Mouse (Mus musculus): ENCODE data around the gene Cpn2.
A peak's percentile ranks its signal among the peaks of the same experiment; 100 is the strongest.

The Cpn2 gene

DNA sequence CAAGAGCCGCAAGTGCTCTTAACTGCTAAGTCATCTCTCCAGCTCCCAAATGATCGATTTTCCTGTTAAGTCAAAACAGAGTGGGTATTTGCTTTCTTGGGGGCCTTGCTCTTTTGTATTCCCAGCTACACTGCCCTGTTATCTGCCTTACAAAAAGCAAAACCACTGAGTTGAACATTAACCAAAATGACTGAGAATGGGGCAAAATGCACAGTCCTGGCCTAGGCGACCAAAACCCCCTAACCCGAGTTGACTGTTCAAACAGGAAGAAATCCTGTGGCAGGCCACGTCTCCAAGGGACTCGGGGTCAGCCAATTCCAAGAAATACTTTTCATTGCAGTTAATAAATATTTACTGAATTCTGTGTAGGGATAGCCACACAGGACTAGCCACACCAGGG, 28.5 kb downstream of the Cpn2 start:
- no peak for DNase-seq (ENCODE audit: low read depth, low spot score)

DNA sequence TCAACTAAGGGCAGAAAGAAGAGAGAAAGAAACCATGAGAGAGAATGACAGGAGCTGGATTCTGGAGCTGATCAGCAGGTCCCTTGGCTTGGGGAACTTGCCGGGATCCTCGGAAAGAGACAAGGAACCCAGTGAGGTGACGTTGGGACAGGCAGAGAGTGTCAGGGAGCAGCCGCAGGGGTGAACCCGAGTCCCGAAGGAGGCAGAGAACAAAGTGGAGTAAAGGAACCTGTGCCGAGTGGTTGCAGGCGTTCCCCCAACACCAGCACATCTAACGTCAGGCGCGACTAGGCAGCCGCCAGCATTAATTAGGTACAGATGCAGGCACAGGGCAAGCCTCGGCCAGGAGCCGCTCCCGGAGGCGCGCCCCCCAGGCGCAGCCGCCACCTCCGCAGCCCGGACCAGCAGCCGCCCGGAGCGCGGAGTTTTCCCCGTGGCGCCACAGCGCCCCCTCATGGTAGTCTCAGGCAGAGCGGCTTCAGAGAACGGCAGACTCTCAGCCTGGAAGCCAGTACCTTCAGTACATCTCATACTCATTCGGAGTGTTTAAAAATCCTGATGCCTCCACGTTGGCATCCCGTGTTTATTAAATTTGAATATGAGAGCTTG, 31.1 kb downstream of the Cpn2 start:
- peak; percentile 91 for DNase-seq (ENCODE audit: low read depth, low spot score)

DNA sequence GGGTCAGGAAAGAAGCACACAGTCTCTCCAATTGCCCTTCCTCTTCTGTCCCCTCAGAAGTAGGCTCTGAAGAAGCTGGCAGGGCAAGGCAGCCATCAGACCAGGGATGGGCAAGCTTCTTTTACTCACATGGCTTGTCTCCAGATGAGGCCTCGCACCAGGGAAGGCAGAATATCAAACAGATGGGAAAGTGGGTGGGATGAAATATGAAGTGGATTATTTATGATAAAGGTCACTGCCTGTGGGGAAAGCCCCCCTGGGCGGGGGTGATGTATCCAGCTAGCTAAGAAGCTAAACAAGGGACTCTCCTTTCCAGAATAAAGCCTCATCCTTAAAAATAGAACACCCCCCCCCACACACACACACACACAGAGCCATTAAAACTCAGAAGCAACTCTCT, 31.7 kb downstream of the Cpn2 start:
- peak; percentile 72 for DNase-seq (ENCODE audit: low read depth, low spot score)

DNA sequence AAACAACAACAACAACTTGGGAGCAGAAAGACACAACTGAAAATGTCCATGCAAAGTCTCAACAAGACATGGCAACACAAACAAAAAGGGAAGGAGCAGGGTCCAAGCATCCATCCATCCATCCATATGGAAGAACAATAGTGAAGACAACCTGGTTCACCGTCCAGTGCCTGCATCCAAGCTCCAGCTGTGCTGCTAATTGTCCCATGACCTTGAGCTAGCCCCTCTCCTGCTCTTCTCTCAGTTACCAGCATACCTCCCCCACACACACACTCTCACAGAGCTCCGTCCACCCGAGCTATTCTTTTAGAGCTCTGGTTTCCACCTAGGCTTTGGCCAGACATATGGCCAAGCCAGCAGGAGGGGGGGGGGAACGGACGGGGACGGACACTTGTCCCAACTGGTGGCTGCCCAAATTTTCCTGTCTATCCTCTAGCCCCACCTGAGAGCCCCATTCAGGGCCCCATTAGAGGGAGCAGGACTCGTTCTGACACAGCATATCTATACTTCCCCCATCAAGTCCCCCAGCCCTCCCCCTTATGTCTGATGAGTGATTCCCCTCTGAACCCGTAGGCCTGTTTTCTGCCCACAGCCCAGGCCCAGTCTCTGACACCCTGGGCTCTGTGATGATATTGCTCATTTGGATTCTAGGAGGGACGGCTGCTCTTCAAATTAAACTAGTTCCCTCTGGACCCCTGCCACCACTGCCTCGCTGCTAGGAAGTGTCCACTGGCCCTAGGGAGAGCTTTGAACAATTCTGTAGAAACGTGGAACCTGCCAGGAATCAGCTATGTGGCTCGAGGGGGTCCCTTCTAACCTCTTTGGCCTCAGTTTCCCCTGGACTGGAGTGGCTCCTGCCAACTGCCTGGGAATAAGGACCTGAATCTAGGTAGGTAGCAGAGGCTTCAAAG, 32.4 kb downstream of the Cpn2 start:
- DNase-seq (ENCODE audit: low read depth, low spot score), result no peak

DNA sequence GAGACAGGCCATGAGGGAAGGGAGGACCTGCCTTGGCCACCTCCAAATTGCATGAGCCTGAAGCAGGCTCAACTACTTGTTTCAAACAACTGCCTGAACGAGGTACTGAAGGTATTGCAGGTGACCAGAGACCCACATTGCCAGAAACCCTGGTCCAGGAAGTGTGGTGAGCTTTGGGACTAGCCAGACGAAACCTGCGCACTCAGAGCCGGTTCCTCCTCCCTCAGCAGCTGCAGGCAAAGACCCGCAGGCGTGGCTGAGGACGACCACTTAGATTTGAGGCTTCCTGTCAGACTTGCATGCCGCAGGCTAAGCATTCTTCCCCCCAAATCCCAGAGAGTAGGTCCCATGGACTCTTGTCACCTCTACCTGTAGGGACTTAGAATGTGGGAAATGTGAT, 33.2 kb downstream of the Cpn2 start:
- DNase-seq (ENCODE audit: low read depth, low spot score), result no peak

DNA sequence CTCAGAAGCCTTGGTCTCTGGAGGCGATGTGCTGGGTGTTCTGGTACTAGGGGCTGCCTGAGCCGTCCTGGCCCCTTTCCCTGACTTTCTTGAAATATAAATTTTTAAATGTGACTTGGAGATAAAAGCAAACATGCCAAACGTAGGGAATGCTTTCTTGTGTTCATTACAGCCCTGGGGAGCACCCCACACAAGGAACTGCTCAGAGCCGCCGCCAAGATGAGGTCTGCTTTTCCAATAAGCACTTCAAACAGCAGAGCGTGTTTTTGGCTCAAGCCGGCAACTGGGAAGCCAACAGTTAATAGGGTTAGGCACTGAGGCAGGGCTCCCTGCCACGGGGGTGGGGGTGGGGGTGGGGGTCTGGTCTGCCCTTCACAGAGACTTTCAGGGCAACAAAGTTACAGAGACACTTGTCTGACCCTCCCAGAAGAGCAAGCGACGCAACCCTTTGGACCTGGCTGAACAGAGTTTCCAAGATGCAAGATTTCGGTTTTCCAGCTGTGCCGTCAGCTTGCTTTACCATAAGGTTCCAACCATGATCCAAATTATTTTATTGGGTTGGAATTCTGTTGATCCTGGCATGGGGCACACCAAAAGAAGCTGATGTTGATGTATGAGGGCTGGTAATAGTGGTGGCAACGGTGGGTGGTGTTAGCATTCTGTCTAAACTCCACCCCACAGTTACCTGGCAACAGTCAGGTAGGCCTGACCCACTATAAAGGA, 35.3 kb downstream of the Cpn2 start:
- DNase-seq (ENCODE audit: low read depth, low spot score), result no peak

DNA sequence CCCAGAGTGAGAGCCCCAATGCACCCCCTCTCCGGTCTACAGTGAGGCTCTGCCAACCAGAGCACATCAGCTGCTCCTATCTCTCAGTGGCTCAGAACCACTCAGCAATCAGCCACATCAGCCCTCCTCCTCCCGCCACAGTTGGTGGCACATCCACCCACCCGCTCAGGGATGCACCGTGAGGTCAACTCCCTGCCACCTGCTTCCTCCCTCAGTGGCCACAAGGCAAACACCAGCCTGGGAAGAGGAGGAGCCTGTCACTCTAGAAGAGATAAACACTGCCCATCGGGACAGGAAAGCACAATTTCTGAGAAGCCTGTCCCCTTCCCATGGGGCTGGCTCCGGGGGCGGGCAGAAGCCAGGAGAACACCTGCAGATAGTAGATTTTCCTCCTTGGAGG, 39.9 kb downstream of the Cpn2 start:
- no peak for DNase-seq (ENCODE audit: low read depth, low spot score)

DNA sequence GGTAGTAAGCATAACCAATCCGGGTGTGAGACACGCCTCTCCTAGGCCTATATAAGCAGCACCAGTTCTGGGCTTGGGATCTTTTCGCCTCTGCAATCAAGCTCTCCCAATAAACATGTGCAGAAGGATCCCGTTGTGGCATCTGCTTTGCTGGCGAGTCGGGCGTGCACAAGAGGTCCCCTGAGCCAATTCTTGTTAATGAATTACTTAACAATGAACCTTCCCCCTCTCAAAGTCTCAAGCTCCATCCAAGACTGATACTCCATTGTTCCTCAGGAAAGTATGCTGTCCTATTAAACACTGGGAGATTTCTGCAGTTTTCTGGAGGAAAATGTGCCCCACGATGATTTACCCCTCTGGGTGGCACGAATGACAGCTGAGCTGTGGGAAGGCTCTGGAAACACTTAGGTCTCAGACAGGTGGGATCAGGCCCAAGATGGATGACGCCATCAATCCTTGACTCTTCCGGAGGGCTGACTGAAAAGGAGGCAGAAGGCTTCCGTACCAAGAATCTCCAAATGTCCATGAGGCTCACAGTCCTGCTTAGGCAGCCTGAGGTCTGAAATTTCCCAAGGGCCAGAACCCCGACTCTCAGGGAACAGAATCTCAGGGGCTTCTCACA, 46.0 kb downstream of the Cpn2 start:
- DNase-seq (ENCODE audit: low read depth, low spot score), result no peak

DNA sequence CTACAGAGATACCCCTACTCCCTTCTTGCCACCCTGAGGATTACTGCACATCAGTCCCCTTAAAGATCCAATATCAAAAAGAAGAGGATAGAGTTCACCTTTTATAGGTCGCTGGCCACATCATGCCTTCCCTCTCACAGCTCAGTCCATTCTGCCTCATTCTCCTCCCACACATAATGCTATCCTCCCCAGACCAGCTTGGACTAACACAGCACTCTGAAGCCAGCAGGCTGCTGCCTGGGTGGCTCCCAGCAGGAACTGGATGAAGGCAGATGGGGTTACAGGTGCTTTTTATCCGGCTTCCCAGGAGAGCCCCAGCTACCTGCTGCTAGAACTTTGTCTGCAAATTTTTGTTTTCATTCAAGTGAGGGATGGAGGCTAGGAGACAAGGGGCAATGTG, 51.5 kb downstream of the Cpn2 start:
- DNase-seq (ENCODE audit: low read depth, low spot score), result no peak

DNA sequence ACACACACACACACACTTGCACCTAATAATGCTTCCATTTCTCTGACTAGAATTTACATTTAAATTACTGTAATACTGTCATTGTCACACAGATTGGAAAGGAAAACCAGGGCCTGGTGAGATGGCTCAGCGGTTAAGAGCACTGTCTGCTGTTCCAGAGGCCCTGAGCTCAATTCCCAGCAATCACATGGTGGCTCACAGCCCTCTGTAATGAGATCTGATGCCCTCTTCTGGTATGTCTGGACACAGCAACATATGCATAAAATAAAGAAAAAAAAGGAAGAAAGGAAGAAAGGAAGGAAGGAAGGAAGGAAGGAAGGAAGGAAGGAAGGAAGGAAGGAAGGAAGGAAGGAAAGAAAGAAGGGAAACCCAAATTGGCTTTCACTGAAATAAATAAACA, 53.7 kb downstream of the Cpn2 start:
- no peak for DNase-seq (ENCODE audit: low read depth, low spot score)

DNA sequence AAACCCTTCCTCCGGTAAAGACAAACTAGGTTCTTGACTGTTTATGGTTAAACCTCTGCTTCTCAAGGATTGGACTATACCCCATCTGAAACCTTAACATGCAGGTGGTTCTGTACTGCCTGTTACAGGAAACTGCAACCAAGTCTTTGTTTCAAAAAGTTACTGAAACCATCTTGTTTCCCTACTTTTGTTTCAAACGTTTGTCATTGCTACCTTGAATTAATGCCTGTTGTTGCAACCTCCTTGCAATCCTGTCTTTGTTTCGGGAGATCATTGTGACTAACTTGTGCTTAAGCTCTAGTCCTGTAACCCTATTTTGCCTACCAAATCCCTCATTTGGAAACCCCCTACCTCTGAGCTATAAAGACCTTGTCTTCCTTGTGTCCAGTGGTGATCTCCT, 55.3 kb downstream of the Cpn2 start:
- no peak for DNase-seq (ENCODE audit: low read depth, low spot score)

DNA sequence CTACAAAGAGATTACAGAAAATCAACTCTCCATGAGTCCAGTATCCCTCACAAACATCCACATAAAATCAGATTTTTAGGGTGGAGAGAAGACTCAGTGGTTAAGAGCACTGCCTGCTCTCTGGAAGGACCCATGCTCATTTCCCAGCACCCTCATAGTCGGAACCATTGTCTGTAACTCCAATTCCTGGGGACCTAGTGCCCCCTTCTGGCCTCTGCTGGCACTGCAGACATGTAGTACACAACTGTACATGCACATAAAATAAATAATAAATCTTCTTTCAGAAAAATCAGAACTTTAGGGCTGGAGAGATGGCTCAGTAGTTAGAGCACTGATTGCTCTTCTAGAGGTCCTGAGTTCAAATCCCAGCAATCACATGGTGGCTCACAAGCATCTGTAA, 58.0 kb downstream of the Cpn2 start:
- DNase-seq (ENCODE audit: low read depth, low spot score), result no peak

DNA sequence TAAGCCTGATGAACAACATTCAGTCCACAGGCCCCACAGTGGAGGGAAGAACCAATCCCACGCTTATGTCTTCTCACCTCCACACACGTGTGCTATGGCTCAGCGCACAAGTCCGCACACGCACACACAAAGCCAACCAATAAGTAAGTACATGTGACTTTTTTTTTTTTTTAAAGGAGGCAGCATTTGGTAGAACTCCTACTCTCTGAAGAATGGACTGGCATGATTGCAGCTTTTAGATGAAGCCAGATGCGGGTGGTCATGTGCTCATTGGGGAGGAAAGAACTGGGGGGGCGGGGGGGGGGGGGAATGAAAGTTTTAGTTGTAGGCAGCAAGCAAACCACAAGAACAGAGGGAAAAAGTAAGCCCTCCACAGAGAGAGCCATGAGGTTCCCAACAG, 59.3 kb downstream of the Cpn2 start:
- DNase-seq (ENCODE audit: low read depth, low spot score), result no peak

DNA sequence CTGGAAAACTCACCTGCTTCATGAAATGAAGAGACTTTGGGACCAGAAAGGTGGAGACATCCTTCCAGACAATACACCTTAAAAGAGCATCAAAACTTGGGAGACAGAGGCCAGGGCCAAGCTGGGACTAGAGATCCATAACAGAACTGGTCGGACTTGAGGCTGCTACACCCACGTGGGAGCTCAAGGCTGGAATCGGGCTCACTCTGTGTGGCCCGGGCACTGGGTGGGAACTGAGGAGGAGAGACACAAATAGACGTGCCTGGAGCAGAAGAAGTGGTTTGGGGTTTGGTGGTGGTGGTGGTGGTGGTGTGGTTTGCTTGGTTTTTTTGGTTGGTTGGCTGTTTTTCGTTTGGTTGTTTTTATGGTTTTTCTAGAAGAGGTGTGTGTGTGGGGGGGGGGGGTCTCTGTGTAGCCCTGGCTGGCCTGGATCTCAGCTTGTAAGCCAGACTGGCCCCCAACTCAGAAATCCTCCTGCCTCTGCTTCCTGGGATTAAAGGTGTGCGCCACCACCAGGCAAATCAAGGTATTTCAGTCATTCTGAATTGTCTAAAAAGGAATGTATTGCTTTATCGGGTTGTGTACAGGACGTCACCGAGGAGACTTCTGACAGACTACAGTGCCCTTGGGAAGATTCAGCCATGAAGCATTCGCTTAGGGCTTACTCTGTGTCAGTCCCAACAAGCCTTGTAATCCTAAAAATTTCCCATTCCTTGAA, 60.0 kb downstream of the Cpn2 start:
- no peak for DNase-seq (ENCODE audit: low read depth, low spot score)

Data from 3T3-L1 (cell line).